Mouse (Mus musculus): ENCODE data around the gene Rabif. TPM values are rescaled to one million over a fixed set of nuclear protein-coding genes. Genes with fewer than 3 reads are reported as not detected.
"Not testable (repeated sequence)": the region's sequence is repeated elsewhere in the genome, so short reads cannot be mapped to it uniquely, and the experiment has no call there.

The Rabif gene
- polyA plus RNA-seq, 1 experiment, result 13.4 TPM

GRCm38 (mm10) chr1:134515891-134516290 lies 21.4 kb downstream of the Rabif start:
- TF ChIP-seq MYOG (IDR thresholded peaks at IDR 0.05; ENCODE audit: control insufficient read depth in 1 of 3, insufficient read depth in 1 of 3, insufficient read length in 2 of 3, low read depth in 2 of 3), result no peak
- TF ChIP-seq E2F4 (IDR thresholded peaks at IDR 0.05; ENCODE audit: insufficient read depth), result no peak
- TF ChIP-seq CEBPB (IDR thresholded peaks at IDR 0.05; ENCODE audit: insufficient read depth, poor library complexity, severe bottlenecking), result no peak
- no peak for TF ChIP-seq MYOD1 (IDR thresholded peaks at IDR 0.05; ENCODE audit: control insufficient read depth in 1 of 3, insufficient read length in 2 of 3, low read depth in 2 of 3)
- no peaks in the 10 kb centered on the region for H3K27me3 ChIP-seq (ENCODE audit: control insufficient read depth, insufficient read depth, insufficient read length)
- no peak overlapping the region for H3K4me3 ChIP-seq
- no peaks in the 10 kb centered on the region for H3K79me2 ChIP-seq (ENCODE audit: control insufficient read depth, insufficient read depth)
- H3K4me2 ChIP-seq (ENCODE audit: low read depth), result no peak overlapping the region
- no peaks in the 10 kb centered on the region for H3K36me3 ChIP-seq (ENCODE audit: control insufficient read depth, insufficient read depth)
- no peak overlapping the region for H3ac ChIP-seq (ENCODE audit: control insufficient read depth, insufficient read length)

GRCm38 (mm10) chr1:134516491-134517198 lies 22.2 kb downstream of the Rabif start:
- H3ac ChIP-seq (ENCODE audit: control insufficient read depth, insufficient read length), result no peak overlapping the region
- no peaks in the 10 kb centered on the region for H3K36me3 ChIP-seq (ENCODE audit: control insufficient read depth, insufficient read depth)
- no peak for TF ChIP-seq USF1 (IDR thresholded peaks at IDR 0.05; ENCODE audit: low read depth)
- TF ChIP-seq POLR2A (IDR thresholded peaks at IDR 0.05; ENCODE audit: insufficient read length, low read depth), result no peak
- TF ChIP-seq TCF3 (IDR thresholded peaks at IDR 0.05; ENCODE audit: insufficient read length, low read depth), result no peak
- no peak for TF ChIP-seq MYOG (IDR thresholded peaks at IDR 0.05; ENCODE audit: control insufficient read depth in 1 of 3, insufficient read depth in 1 of 3, insufficient read length in 2 of 3, low read depth in 2 of 3)
- TF ChIP-seq E2F4 (IDR thresholded peaks at IDR 0.05; ENCODE audit: insufficient read depth), result no peak
- no peak for TF ChIP-seq CEBPB (IDR thresholded peaks at IDR 0.05; ENCODE audit: insufficient read depth, poor library complexity, severe bottlenecking)
- no peak for TF ChIP-seq SRF (IDR thresholded peaks at IDR 0.05; ENCODE audit: control insufficient read depth, insufficient read length, low read depth)
- TF ChIP-seq POLR2AphosphoS2 (IDR thresholded peaks at IDR 0.05; ENCODE audit: insufficient read length, low read depth), result no peak
- TF ChIP-seq REST (IDR thresholded peaks at IDR 0.05; ENCODE audit: insufficient read depth, insufficient read length), result no peak
- no peak for TF ChIP-seq MYOD1 (IDR thresholded peaks at IDR 0.05; ENCODE audit: control insufficient read depth in 1 of 3, insufficient read length in 2 of 3, low read depth in 2 of 3)
- TF ChIP-seq TCF12 (IDR thresholded peaks at IDR 0.05; ENCODE audit: insufficient read depth, poor library complexity, severe bottlenecking), result no peak
- no peak for TF ChIP-seq MAX (IDR thresholded peaks at IDR 0.05; ENCODE audit: low read depth)
- no peaks in the 10 kb centered on the region for H3K27me3 ChIP-seq (ENCODE audit: control insufficient read depth, insufficient read depth, insufficient read length)
- no peaks in the 10 kb centered on the region for H3K79me2 ChIP-seq (ENCODE audit: control insufficient read depth, insufficient read depth)
- H3K4me3 ChIP-seq, result no peak overlapping the region
- H3K4me2 ChIP-seq (ENCODE audit: low read depth), result no peak overlapping the region

- not testable (repeated sequence) for H3K4me3 ChIP-seq; H3ac ChIP-seq (ENCODE audit: control insufficient read depth, insufficient read length); H3K27me3 ChIP-seq (ENCODE audit: control insufficient read depth, insufficient read depth, insufficient read length)
Observed at GRCm38 (mm10) chr1:134517841-134518240, 23.4 kb downstream of the Rabif start.

GRCm38 (mm10) chr1:134518677-134519076 lies 24.2 kb downstream of the Rabif start:
- Histone ChIP-seq H3K27me3 (ENCODE audit: control insufficient read depth, insufficient read depth, insufficient read length) (no peaks in the 10 kb centered on the region), H3K79me2 (ENCODE audit: control insufficient read depth, insufficient read depth) (no peaks in the 10 kb centered on the region), H3K4me2 (ENCODE audit: low read depth) (no peak overlapping the region), H3K36me3 (ENCODE audit: control insufficient read depth, insufficient read depth) (no peaks in the 10 kb centered on the region), H3ac (ENCODE audit: control insufficient read depth, insufficient read length) (no peak overlapping the region), H3K4me3 (no peak overlapping the region)
- TF ChIP-seq CEBPB (IDR thresholded peaks at IDR 0.05; ENCODE audit: insufficient read depth, poor library complexity, severe bottlenecking) (no peak), MYOD1 (IDR thresholded peaks at IDR 0.05; ENCODE audit: control insufficient read depth in 1 of 3, insufficient read length in 2 of 3, low read depth in 2 of 3) (peak in 1 of 3 experiments; percentile 25)

More at GRCm38 (mm10) chr1:134517841-134518240, 23.4 kb downstream of the Rabif start:
- not testable (repeated sequence) for H3K79me2 ChIP-seq (ENCODE audit: control insufficient read depth, insufficient read depth); H3K4me2 ChIP-seq (ENCODE audit: low read depth); H3K36me3 ChIP-seq (ENCODE audit: control insufficient read depth, insufficient read depth)

GRCm38 (mm10) chr1:134519201-134519600 lies 24.8 kb downstream of the Rabif start:
- not testable (repeated sequence) for H3K27me3 ChIP-seq (ENCODE audit: control insufficient read depth, insufficient read depth, insufficient read length); H3K4me2 ChIP-seq (ENCODE audit: low read depth); H3ac ChIP-seq (ENCODE audit: control insufficient read depth, insufficient read length); H3K4me3 ChIP-seq; H3K36me3 ChIP-seq (ENCODE audit: control insufficient read depth, insufficient read depth); H3K79me2 ChIP-seq (ENCODE audit: control insufficient read depth, insufficient read depth)

GRCm38 (mm10) chr1:134520001-134520721 lies 25.7 kb downstream of the Rabif start:
- no peaks in the 10 kb centered on the region for H3K79me2 ChIP-seq (ENCODE audit: control insufficient read depth, insufficient read depth)
- H3K4me2 ChIP-seq (ENCODE audit: low read depth), result no peak overlapping the region
- no peak overlapping the region for H3K4me3 ChIP-seq
- no peaks in the 10 kb centered on the region for H3K36me3 ChIP-seq (ENCODE audit: control insufficient read depth, insufficient read depth)
- no peak for TF ChIP-seq MAX (IDR thresholded peaks at IDR 0.05; ENCODE audit: low read depth)
- TF ChIP-seq USF1 (IDR thresholded peaks at IDR 0.05; ENCODE audit: low read depth), result no peak
- no peak for TF ChIP-seq POLR2A (IDR thresholded peaks at IDR 0.05; ENCODE audit: insufficient read length, low read depth)
- TF ChIP-seq REST (IDR thresholded peaks at IDR 0.05; ENCODE audit: insufficient read depth, insufficient read length), result no peak
- no peak for TF ChIP-seq TCF3 (IDR thresholded peaks at IDR 0.05; ENCODE audit: insufficient read length, low read depth)
- TF ChIP-seq SRF (IDR thresholded peaks at IDR 0.05; ENCODE audit: control insufficient read depth, insufficient read length, low read depth), result no peak
- no peak for TF ChIP-seq POLR2AphosphoS2 (IDR thresholded peaks at IDR 0.05; ENCODE audit: insufficient read length, low read depth)
- TF ChIP-seq MYOD1 (IDR thresholded peaks at IDR 0.05; ENCODE audit: control insufficient read depth in 1 of 3, insufficient read length in 2 of 3, low read depth in 2 of 3), result no peak
- no peak for TF ChIP-seq CEBPB (IDR thresholded peaks at IDR 0.05; ENCODE audit: insufficient read depth, poor library complexity, severe bottlenecking)
- no peaks in the 10 kb centered on the region for H3K27me3 ChIP-seq (ENCODE audit: control insufficient read depth, insufficient read depth, insufficient read length)
- H3ac ChIP-seq (ENCODE audit: control insufficient read depth, insufficient read length), result no peak overlapping the region
